Mouse (Mus musculus): ENCODE data around the gene Clasp2.

The Clasp2 gene

DNA sequence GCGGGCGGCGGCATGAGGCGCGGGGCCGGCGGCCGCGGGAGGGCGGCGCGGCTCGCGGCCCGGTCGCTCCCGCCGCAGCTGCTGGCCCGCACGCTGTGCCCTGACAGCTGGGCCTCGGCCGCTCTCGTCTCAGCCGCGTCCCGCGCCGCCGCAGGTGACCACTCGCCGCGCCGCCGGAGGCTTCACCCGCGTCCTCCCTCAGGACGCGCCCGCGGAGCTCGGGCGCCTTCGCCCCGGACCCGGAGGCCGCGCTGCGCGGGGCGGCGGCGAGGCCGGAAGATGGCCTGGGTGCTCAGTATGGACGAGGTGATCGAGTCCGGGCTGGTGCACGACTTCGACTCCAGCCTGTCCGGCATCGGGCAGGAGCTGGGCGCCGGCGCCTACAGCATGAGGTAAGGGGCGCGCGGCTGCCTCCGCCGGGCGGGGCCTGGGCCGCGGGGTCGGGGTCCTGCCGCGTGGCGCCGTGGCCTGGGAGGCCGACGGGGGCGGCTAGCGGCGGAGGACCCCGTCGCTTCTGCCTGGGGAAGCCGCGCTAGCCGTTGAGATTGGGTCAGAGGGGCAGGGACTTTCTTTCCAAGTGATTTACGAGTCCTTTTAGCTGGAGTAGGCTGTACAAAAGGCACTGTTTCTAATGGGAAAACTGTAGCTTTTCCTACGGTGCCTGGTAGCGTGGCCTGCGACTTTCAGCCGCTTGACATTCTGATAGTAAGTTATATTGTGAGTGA, 190.3 kb downstream of the Clasp2 start:
- peak; percentile 50 to 62 for DNase-seq (ENCODE audit: low spot score in 2 of 2)

DNA sequence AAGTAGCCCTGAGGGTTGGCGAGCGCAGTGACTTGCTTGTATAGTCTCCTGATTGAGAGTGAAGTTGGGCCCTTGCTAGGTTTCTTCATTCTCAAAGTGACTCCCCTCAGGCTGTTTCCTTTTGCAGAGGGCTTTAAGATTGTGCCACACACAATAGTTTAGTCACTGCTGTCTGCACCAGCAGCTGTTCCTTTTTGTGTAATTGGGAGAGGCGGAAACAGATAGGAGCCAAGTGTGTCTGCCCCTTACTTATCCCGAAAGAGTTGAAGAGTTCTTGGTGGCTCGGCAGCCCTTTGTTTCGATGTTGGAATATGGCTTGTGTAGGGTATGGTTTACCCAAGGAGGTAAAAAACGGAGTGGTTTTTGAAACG, 190.8 kb downstream of the Clasp2 start:
- peak; percentile 46 to 59 for DNase-seq (ENCODE audit: low spot score in 2 of 2)

DNA sequence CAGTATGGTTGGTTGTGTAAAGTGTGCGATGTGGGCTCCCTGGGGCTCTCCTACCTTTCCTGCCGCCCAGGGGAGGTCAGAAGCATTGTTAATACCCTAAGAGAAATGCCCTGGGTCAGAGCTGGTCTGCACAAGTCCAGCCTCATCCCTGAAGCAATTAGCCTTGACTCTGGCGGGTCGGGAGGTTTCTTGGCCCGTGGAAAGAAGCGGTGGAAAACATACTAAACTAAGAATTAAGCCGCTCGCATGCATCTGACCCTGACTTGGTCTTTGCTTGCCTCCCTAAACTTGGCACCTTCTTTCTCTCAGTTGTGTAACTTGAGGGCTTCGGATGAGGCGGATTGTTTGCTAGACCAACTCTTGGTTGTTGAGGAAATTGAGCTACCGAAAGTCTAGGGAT, 191.2 kb downstream of the Clasp2 start:
- DNase-seq (ENCODE audit: low spot score in 2 of 2): peak; percentile 32 to 50

DNA sequence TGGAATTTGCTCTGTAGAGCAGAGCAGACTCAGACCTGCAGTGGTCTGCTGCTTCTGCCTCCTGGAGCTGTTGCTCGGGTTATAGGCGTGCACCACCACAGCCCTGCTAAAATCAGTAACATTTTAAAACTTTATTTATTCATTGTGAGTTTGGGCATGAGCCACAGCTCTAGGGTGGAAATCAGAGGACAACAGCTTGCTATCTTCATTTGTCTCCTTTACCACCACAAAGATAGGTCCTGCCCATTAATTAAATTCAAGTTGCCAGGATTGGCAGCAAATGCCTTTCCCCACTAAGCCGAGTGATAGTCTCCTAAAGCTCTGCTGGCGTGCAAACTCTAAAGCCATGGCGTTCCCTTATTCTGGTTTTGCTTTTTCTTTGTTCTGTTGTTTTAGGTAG, 194.4 kb downstream of the Clasp2 start:
- no peak for DNase-seq (ENCODE audit: low spot score in 2 of 2)

DNA sequence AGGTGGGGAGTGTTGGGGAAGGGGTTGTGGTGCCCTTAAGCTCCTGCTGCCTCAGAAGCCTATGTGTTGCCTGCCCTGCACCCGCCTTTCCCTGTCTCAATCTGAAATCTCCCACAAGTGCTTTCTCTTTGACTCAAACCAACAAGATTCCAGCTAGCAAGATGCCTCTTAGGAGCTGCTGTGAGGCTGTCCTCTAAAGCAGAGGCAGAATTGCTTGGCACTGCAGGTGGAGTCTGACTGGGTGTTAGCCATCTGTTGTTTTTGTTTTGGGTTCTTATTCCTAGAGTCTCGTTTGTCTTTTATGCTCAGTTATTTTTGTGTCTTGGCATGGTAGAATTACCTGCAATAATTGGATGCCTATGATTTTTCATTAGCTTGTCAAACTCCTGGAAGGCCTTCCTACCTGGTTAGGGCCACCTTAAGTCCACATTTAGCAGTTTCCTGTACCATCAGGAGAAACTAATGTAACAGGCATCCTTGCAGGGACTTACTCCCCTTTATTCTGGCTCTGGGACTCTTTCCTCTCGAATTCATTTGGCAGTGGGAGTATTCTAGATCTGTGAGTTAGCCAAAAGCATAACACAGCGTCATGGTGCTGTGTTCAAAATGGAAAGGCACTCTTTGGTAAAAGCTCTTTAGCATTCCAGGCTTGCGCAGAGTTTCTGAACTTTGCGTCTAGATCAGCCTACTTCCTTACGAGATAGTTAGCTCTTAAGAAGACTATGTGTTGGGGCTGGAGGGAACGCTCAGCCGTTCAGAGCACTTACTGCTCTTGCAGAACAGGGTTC, 198.0 kb downstream of the Clasp2 start:
- DNase-seq (ENCODE audit: low spot score in 2 of 2): no peak

DNA sequence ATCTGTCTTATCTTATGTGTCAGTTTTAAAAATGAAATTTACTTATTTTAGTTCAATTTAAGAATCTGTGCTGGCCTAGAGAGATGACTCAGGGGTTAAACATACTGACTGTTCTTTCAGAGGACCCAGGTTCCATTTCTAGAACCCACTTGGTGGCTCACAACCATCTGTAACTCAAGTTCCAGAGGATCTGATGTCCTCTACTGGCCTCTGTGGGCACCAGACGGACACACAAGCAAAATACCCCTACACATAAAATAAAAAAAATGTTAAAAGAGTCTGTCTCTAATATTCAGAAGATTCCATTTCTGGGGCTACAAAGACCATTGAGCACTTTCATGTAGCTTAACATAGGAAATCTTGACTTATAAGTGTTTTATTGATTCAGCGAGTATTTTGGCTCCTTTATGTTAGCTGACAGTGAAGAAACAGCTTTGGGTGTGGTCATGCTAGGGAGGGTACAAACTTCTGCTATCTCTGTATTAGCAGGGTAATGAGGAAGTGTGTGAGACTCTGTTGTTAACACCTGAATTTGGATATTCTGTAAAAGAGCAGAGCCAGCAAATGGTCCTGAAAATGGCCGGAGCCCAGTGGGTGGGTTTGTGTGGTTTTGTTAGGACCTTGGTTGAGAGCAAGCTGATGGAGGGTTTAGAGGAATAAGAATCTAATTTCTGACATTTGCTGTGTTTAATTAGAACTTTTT, 200.0 kb downstream of the Clasp2 start:
- peak in 1 of 2 experiments; percentile 28 for DNase-seq (ENCODE audit: low spot score in 2 of 2)

DNA sequence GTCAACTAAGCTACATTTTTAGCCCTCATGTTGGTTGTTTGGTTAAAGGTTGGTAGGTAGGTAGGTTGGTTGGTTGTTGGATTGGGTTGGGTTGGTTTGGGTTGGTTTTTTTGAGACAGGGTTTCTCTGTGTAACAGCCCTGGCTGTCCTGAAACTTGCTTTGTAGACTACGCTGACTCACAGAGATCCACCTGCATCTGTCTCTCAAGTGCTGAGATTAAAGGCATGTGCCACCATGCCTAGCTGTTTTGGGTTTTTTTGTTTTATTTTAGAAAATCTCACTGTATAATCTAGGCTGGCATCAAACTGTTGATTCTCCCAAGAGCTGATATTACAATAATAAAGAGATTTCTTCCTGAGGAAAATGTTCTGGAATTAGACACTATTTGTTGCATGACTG, 202.1 kb downstream of the Clasp2 start:
- DNase-seq (ENCODE audit: low spot score in 2 of 2): no peak

DNA sequence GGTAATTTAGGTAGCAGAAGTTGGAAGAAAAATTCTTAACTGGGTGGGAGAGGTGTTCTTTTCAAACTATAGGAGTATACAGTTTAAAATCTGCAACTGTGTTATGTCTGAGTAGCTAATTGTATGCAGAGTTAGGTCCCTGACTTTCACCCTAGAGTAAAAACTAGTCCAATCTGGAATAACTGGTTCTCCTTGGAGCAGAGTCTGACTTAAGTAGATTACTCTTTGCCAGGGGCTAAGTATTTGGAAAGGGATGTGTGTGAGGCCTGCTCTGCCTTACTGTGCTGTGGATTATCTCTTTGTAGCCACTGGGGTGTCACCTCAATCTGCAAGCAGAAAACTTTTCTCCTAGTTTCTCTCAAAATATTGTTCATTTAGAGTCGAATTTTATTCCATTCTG, 205.9 kb downstream of the Clasp2 start:
- no peak for DNase-seq (ENCODE audit: low spot score in 2 of 2)

DNA sequence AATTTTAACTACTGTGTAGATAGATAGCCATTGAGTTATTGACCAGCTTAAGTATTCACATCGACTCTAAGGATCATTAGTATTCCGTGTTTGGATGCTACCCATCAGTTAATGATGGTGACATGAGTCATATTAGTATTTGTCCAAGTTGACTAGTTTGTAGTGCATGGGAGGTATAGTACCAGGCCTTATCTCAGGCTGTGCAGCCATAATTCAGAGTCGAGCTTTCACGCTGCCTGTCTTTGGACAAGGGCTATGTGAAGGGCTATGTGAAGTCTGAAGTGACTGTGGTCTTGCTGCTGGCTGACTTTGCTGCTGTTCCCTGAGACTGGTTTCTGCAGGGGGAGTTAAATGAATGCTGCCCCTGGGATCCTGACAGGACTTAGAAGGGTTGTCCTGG, 216.5 kb downstream of the Clasp2 start:
- no peak for DNase-seq (ENCODE audit: low spot score in 2 of 2)

DNA sequence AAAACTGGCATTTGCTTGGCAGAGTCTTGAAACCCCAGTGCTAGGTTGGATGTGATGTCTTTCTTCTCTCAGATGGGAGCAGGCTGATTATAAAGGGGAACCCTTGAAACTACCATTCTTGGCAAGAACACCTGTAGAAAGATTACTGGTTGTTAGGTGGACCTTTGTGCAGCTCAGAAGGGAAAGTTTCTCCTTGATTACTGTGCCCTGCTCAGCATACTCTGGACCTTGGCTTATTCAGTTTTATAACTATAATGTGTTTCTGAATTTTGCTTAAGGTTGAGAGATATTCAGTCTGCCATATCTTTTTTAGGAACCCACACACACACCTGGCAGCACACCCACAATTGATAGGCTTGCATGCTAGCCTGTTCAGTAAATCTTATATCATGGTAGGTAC, 222.4 kb downstream of the Clasp2 start:
- DNase-seq (ENCODE audit: low spot score in 2 of 2): no peak

DNA sequence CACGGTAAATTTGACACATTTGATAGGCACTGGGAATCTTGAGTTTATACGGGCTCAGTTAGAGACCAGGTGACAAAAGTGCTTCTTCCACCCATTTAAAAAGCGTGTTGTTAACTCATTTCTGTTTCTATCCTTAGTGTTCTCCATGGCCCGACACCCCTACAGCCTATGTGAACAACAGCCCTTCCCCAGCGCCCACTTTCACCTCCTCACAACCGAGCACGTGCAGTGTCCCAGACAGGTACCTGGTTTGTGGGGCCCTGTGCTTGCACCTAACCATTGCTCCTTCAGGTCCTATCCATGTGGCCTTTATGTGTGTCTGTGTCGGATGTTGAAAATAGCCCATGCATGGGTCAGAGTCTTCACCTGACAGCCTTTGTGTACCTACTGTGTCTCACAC, 223.1 kb downstream of the Clasp2 start:
- DNase-seq (ENCODE audit: low spot score in 2 of 2): no peak

DNA sequence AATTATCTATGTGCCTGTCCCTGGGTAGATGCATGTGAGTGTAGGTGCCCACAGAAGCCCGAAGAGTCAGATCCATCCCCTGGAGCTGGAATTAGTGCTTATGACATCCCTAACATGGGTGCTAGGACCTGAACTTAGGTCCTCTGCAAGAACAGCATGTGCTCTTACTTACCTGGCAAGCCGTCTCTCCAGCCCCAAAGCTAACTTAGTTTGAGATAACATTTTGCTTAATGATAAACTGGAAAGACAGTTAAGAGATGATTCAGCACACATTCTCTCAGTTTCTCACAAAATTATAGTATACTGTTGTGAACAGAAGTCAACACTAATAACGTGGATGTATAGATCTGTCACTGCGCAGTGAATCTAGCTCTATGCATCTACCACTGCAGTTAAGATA, 225.6 kb downstream of the Clasp2 start:
- DNase-seq (ENCODE audit: low spot score in 2 of 2): no peak

DNA sequence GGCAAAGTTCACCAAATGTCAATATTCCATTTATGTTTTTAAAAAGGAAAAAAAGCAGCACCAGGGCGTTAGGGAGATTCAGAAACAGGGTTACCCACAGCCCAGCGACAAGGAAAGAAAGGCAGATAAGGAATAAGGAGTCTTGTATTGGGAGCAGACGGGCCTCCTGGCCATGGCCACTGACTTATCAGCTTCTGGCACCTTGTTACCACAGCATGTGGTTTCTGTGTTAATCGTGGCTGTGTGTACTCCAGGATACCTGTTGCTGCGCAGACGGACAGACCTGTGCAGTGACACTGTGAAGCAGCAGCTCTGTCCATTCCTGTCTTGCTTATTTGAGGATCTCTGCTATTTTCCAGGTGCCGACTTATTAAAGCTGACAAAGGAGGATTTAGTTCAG, 227.7 kb downstream of the Clasp2 start:
- peak; percentile 73 to 87 for DNase-seq (ENCODE audit: low spot score in 2 of 2)
